Mouse (Mus musculus): ENCODE results near the gene Glb1l. TPM values are rescaled to one million over a fixed set of nuclear protein-coding genes. Genes with fewer than 3 reads are reported as not detected.

The Glb1l gene
- polyA plus RNA-seq, 1 experiment: 5.7 TPM

GRCm38 (mm10) chr1:75155837-75156236 is 54.8 kb downstream of the Glb1l start:
- Histone ChIP-seq H3K4me3 (ENCODE audit: extremely low read depth, insufficient read depth, insufficient read length) (no peak overlapping the region), H3K27ac (ENCODE audit: insufficient read depth, low read length) (no peak overlapping the region), H3K27me3 (ENCODE audit: control insufficient read depth, insufficient read depth, low read length) (no peaks in the 10 kb centered on the region), H3K36me3 (ENCODE audit: control insufficient read depth, insufficient read depth, low read length) (no peaks in the 10 kb centered on the region), H3K4me1 (ENCODE audit: control insufficient read depth, insufficient read depth, insufficient read length) (no peaks in the 10 kb centered on the region)
- no peak for TF ChIP-seq CTCF (IDR thresholded peaks at IDR 0.05; ENCODE audit: extremely low read depth, insufficient read depth, insufficient read length, insufficient replicate concordance)
- no peak for TF ChIP-seq POLR2A (IDR thresholded peaks at IDR 0.05; ENCODE audit: low read depth, low read length)
- no peak for DNase-seq (ENCODE audit: low read depth in 1 of 2, low spot score in 2 of 2)
- WGBS: 50% methylated on average over 3 of the region's 3 CpGs

DNA sequence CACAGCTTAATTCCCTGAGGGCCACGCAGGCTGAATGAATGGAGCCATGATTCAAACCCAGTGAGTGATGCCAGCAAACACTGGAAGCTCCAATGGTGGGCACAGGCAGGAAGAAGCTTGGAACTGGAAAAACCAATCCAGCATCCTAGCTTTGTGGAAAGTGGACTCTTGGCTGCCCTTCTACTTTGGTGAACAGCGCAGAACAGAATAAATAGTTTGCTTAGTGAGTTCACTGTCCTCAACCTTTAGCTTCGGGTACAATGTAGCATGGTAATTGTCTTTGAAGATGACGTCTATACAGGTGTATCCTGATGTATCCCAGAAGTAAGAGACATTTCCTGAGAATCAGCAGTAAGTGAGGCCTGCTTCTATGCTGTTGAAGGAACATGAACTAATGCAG is 61.9 kb downstream of the Glb1l start:
- 91% methylated on average over 4 of the region's 4 CpGs for WGBS
- Histone ChIP-seq H3K4me3 (ENCODE audit: extremely low read depth, insufficient read depth, insufficient read length) (no peak overlapping the region), H3K4me1 (ENCODE audit: control insufficient read depth, insufficient read depth, insufficient read length) (no peaks in the 10 kb centered on the region), H3K36me3 (ENCODE audit: control insufficient read depth, insufficient read depth, low read length) (peaks cover 36% of the 10 kb centered on the region), H3K27ac (ENCODE audit: insufficient read depth, low read length) (no peak overlapping the region), H3K27me3 (ENCODE audit: control insufficient read depth, insufficient read depth, low read length) (no peaks in the 10 kb centered on the region)
- TF ChIP-seq POLR2A (IDR thresholded peaks at IDR 0.05; ENCODE audit: low read depth, low read length) (no peak), CTCF (IDR thresholded peaks at IDR 0.05; ENCODE audit: extremely low read depth, insufficient read depth, insufficient read length, insufficient replicate concordance) (no peak)
- no peak for DNase-seq (ENCODE audit: low read depth in 1 of 2, low spot score in 2 of 2)

Other genes starting within 250 kb of the Glb1l start
- gene Nhej1, start 85.6 kb downstream of the Glb1l start, polyA plus RNA-seq (2012; rRNA removed): 1.3 TPM in 2 replicates
- 0.30 and 0.50 TPM in 2 replicates for gene Slc23a3, start 76.9 kb downstream of the Glb1l start, polyA plus RNA-seq (2012; rRNA removed)
- gene Cnppd1, start 68.1 kb downstream of the Glb1l start, polyA plus RNA-seq (2012; rRNA removed): 59.3 and 71.7 TPM in 2 replicates
- 88.2 and 101 TPM in 2 replicates for gene Retreg2, start 68.0 kb downstream of the Glb1l start, polyA plus RNA-seq (2012; rRNA removed)
- gene Zfand2b, start 42.2 kb downstream of the Glb1l start, polyA plus RNA-seq (2012; rRNA removed): 47.7 and 53.2 TPM in 2 replicates
- gene Abcb6, start 30.4 kb downstream of the Glb1l start, polyA plus RNA-seq (2012; rRNA removed): 14.0 and 15.7 TPM in 2 replicates
- gene Ankzf1, start 18.7 kb downstream of the Glb1l start, polyA plus RNA-seq (2012; rRNA removed): 15.5 and 15.9 TPM in 2 replicates
- 34.5 and 40.8 TPM in 2 replicates for gene Atg9a, start 18.6 kb downstream of the Glb1l start, polyA plus RNA-seq (2012; rRNA removed)
- 121 and 131 TPM in 2 replicates for gene Stk16, start within 50 bp of the Glb1l start, polyA plus RNA-seq (2012; rRNA removed)
- gene Tuba4a, start 9.1 kb upstream of the Glb1l start, polyA plus RNA-seq (2012; rRNA removed): 123 and 132 TPM in 2 replicates
- gene A630095N17Rik, start 21.3 kb upstream of the Glb1l start, polyA plus RNA-seq (2012; rRNA removed): 0.19 TPM in 1 of 2 replicates, not detected in the other
- 32.6 and 45.8 TPM in 2 replicates for gene Dnajb2, start 25.6 kb upstream of the Glb1l start, polyA plus RNA-seq (2012; rRNA removed)
- gene Ptprn, start 53.7 kb upstream of the Glb1l start, polyA plus RNA-seq (2012; rRNA removed): 0.22 and 0.35 TPM in 2 replicates
- gene Resp18, start 67.6 kb upstream of the Glb1l start, polyA plus RNA-seq (2012; rRNA removed): 0.18 TPM in 1 of 2 replicates, not detected in the other
- gene Dnpep, start 107.2 kb upstream of the Glb1l start, polyA plus RNA-seq (2012; rRNA removed): 76.1 and 81.0 TPM in 2 replicates
- gene Des, start 149.5 kb upstream of the Glb1l start, polyA plus RNA-seq (2012; rRNA removed): 40.5 and 49.3 TPM in 2 replicates
- gene Speg, start 164.5 kb upstream of the Glb1l start, polyA plus RNA-seq (2012; rRNA removed): 14.3 and 21.2 TPM in 2 replicates
- gene Gmppa, start 225.1 kb upstream of the Glb1l start, polyA plus RNA-seq (2012; rRNA removed): 85.1 and 101 TPM in 2 replicates
- 0.02 and 0.05 TPM in 2 replicates for gene Asic4, start 239.6 kb upstream of the Glb1l start, polyA plus RNA-seq (2012; rRNA removed)

Data from spleen, adult 2 months (tissue).